Mouse (Mus musculus) neural tube, embryonic 12.5 days (tissue): ENCODE measurements around the gene Faah. TPM values are rescaled to one million over a fixed set of nuclear protein-coding genes. Genes with fewer than 3 reads are reported as not detected.
A peak's percentile ranks its signal among the peaks of the same experiment; 100 is the strongest.

Experiments
- ATAC-seq: fragments of 200-750 bp; cut with Nextera tagmentation; 2 replicates; pipeline ENCODE4 v1.8.0; 2017; ENCODE audit warnings: low read depth, mild to moderate bottlenecking, moderate TSS enrichment, moderate library complexity; ENCODE audit not compliant: low FRiP score
- H3K27ac ChIP-seq: fragments of 300-500 bp; sonication (generic); 2 replicates; pipeline ENCODE4 v1.5.1; 2016
- H3K27me3 ChIP-seq: fragments of 300-500 bp; sonication (generic); replicated peaks from 2 replicates; pipeline ENCODE4 v1.6.1; 2016; ENCODE audit warnings: mild to moderate bottlenecking
- H3K36me3 ChIP-seq: fragments of 300-500 bp; sonication (generic); 2 replicates; pipeline ENCODE4 v1.6.1; 2016; ENCODE audit warnings: mild to moderate bottlenecking
- H3K4me1 ChIP-seq: fragments of 300-500 bp; sonication (generic); 2 replicates; pipeline ENCODE4 v1.6.1; 2016
- H3K4me2 ChIP-seq: fragments of 300-500 bp; sonication (generic); replicated peaks from 2 replicates; pipeline ENCODE4 v1.6.1; 2016; ENCODE audit warnings: mild to moderate bottlenecking
- H3K4me3 ChIP-seq: fragments of 300-500 bp; sonication (generic); 2 replicates; pipeline ENCODE4 v1.5.1; 2016
- H3K9ac ChIP-seq: fragments of 300-500 bp; sonication (generic); 2 replicates; pipeline ENCODE4 v1.6.1; 2016; ENCODE audit warnings: mild to moderate bottlenecking
- H3K9me3 ChIP-seq: fragments of 300-500 bp; sonication (generic); 2 replicates; pipeline ENCODE4 v1.6.1; 2016; ENCODE audit warnings: mild to moderate bottlenecking
- WGBS: fragments of 180-500 bp; shearing (Covaris S2); methylation state at CpG from one replicate; pipeline ENCODE4 v1.1.7; 2016; 5-methylcytosine and 5-hydroxymethylcytosine counted together
- polyA plus RNA-seq: library from polyadenylated mRNA; unstranded; fragments of >200 nt; fragmentation: Nextera tagmentation; extraction: Ambion mirVana; gene quantifications from 2 replicates; pipeline ENCODE4 v1.2.1, GENCODE M21; 2016

The Faah gene
- polyA plus RNA-seq, 1 experiment from 2014 or later = 5.8 TPM

- H3K4me3 ChIP-seq = no peak overlapping the region
- ATAC-seq = no peak
- 93% methylated on average over 2 of the region's 2 CpGs for WGBS
- no peak overlapping the region for H3K4me2 ChIP-seq
- peaks cover 24% of the 10 kb centered on the region; the same call in 1 of the 2 replicates for H3K36me3 ChIP-seq
- H3K9ac ChIP-seq = no peak overlapping the region
- H3K9me3 ChIP-seq = no peaks in the 10 kb centered on the region
- no peaks in the 10 kb centered on the region for H3K4me1 ChIP-seq
- H3K27ac ChIP-seq = no peak overlapping the region
- H3K27me3 ChIP-seq = no peaks in the 10 kb centered on the region
Measured at GRCm38 (mm10) chr4:116040466-116040865, 22.7 kb upstream of the Faah start.

GRCm38 (mm10) chr4:116033374-116033773 lies 15.6 kb upstream of the Faah start:
- WGBS = 97% methylated on average over 5 of the region's 5 CpGs
- no peaks in the 10 kb centered on the region for H3K4me1 ChIP-seq

GRCm38 (mm10) chr4:116032906-116033305 lies 15.2 kb upstream of the Faah start:
- Histone ChIP-seq H3K9ac (no peak overlapping the region), H3K4me3 (no peak overlapping the region), H3K27ac (no peak overlapping the region), H3K27me3 (no peaks in the 10 kb centered on the region), H3K4me2 (no peak overlapping the region), H3K4me1 (no peaks in the 10 kb centered on the region), H3K36me3 (peaks cover 31% of the 10 kb centered on the region), H3K9me3 (no peaks in the 10 kb centered on the region)
- 90% methylated on average over 9 of the region's 9 CpGs for WGBS
- ATAC-seq = no peak

More at GRCm38 (mm10) chr4:116033374-116033773, 15.6 kb upstream of the Faah start:
- no peak for ATAC-seq
- Histone ChIP-seq H3K27ac (no peak overlapping the region), H3K36me3 (peaks cover 31% of the 10 kb centered on the region), H3K27me3 (no peaks in the 10 kb centered on the region), H3K9ac (no peak overlapping the region), H3K9me3 (no peaks in the 10 kb centered on the region), H3K4me3 (no peak overlapping the region), H3K4me2 (no peak overlapping the region)

GRCm38 (mm10) chr4:116017300-116017901 lies 325 bp downstream of the Faah start:
- Histone ChIP-seq H3K9ac (peak overlapping the region; percentile 63), H3K9me3 (no peaks in the 10 kb centered on the region), H3K27ac (no peak overlapping the region), H3K27me3 (peaks cover 56% of the 10 kb centered on the region), H3K4me1 (0 out of 2 replicates have a peak, but pooled peaks cover 2% of the 10 kb centered on the region), H3K4me2 (peak overlapping the region; percentile 96), H3K4me3 (peak overlapping the region; percentile 66), H3K36me3 (no peaks in the 10 kb centered on the region)
- under 1% methylated on average over 60 of the region's 60 CpGs for WGBS
- peak; percentile 89 for ATAC-seq

- Histone ChIP-seq H3K4me3 (peak overlapping the region; percentile 66), H3K4me2 (peak overlapping the region; percentile 96), H3K9me3 (no peaks in the 10 kb centered on the region), H3K27me3 (peaks cover 56% of the 10 kb centered on the region), H3K27ac (no peak overlapping the region), H3K4me1 (0 out of 2 replicates have a peak, but pooled peaks cover 2% of the 10 kb centered on the region), H3K9ac (peak overlapping the region; percentile 63), H3K36me3 (no peaks in the 10 kb centered on the region)
- no peak for ATAC-seq
- 8% methylated on average over 16 of the region's 16 CpGs for WGBS
Measured at GRCm38 (mm10) chr4:116016862-116017299, 845 bp downstream of the Faah start.

- ATAC-seq = no peak
- no peak overlapping the region for H3K9ac ChIP-seq
Measured at GRCm38 (mm10) chr4:116016396-116016795, 1.3 kb downstream of the Faah start.

GRCm38 (mm10) chr4:116015996-116016395 lies 1.7 kb downstream of the Faah start:
- H3K27me3 ChIP-seq = peaks cover 56% of the 10 kb centered on the region
- H3K9ac ChIP-seq = no peak overlapping the region
- H3K4me1 ChIP-seq = 0 out of 2 replicates have a peak, but pooled peaks cover 2% of the 10 kb centered on the region
- no peaks in the 10 kb centered on the region for H3K36me3 ChIP-seq
- no peaks in the 10 kb centered on the region for H3K9me3 ChIP-seq
- no peak overlapping the region for H3K27ac ChIP-seq
- 67% methylated on average over 8 of the region's 8 CpGs for WGBS
- ATAC-seq = no peak
- H3K4me3 ChIP-seq = no peak overlapping the region
- no peak overlapping the region for H3K4me2 ChIP-seq

More at GRCm38 (mm10) chr4:116016396-116016795, 1.3 kb downstream of the Faah start:
- Histone ChIP-seq H3K9me3 (no peaks in the 10 kb centered on the region), H3K27me3 (peaks cover 56% of the 10 kb centered on the region), H3K27ac (no peak overlapping the region), H3K4me2 (peak overlapping the region; percentile 96), H3K36me3 (no peaks in the 10 kb centered on the region), H3K4me3 (no peak overlapping the region), H3K4me1 (0 out of 2 replicates have a peak, but pooled peaks cover 2% of the 10 kb centered on the region)
- WGBS = 36% methylated on average over 3 of the region's 3 CpGs

GRCm38 (mm10) chr4:116015502-116015901 lies 2.2 kb downstream of the Faah start:
- Histone ChIP-seq H3K27ac (no peak overlapping the region), H3K4me2 (no peak overlapping the region), H3K4me1 (0 out of 2 replicates have a peak, but pooled peaks cover 2% of the 10 kb centered on the region), H3K27me3 (peaks cover 56% of the 10 kb centered on the region), H3K9ac (no peak overlapping the region), H3K4me3 (no peak overlapping the region), H3K9me3 (no peaks in the 10 kb centered on the region), H3K36me3 (no peaks in the 10 kb centered on the region)
- WGBS = 87% methylated on average over 5 of the region's 5 CpGs
- no peak for ATAC-seq

- no peak overlapping the region for H3K4me3 ChIP-seq
- no peak overlapping the region for H3K27ac ChIP-seq
- H3K27me3 ChIP-seq = peaks cover 12% of the 10 kb centered on the region
- H3K9me3 ChIP-seq = no peaks in the 10 kb centered on the region
- no peak overlapping the region for H3K9ac ChIP-seq
- H3K4me2 ChIP-seq = no peak overlapping the region
- no peak for ATAC-seq
- 81% methylated on average over 8 of the region's 8 CpGs for WGBS
- no peaks in the 10 kb centered on the region for H3K36me3 ChIP-seq
- H3K4me1 ChIP-seq = no peaks in the 10 kb centered on the region
Measured at GRCm38 (mm10) chr4:116010186-116010585, 7.5 kb downstream of the Faah start.

- ATAC-seq = no peak
- Histone ChIP-seq H3K9me3 (no peaks in the 10 kb centered on the region), H3K4me2 (no peak overlapping the region), H3K36me3 (no peaks in the 10 kb centered on the region), H3K4me1 (no peaks in the 10 kb centered on the region), H3K4me3 (no peak overlapping the region), H3K9ac (no peak overlapping the region), H3K27me3 (peaks cover 8% of the 10 kb centered on the region; the same call in 1 of the 2 replicates), H3K27ac (no peak overlapping the region)
- WGBS = 72% methylated on average over 4 of the region's 4 CpGs
Measured at GRCm38 (mm10) chr4:116001206-116001605, 16.5 kb downstream of the Faah start.

GRCm38 (mm10) chr4:116000671-116001070 lies 17.1 kb downstream of the Faah start:
- no peak for ATAC-seq
- Histone ChIP-seq H3K36me3 (no peaks in the 10 kb centered on the region), H3K4me3 (no peak overlapping the region), H3K9ac (no peak overlapping the region), H3K4me1 (no peaks in the 10 kb centered on the region), H3K27ac (no peak overlapping the region), H3K27me3 (peaks cover 8% of the 10 kb centered on the region; the same call in 1 of the 2 replicates), H3K4me2 (no peak overlapping the region), H3K9me3 (no peaks in the 10 kb centered on the region)
- WGBS = 61% methylated on average over 6 of the region's 6 CpGs

GRCm38 (mm10) chr4:115996729-115997128 lies 21.0 kb downstream of the Faah start:
- H3K36me3 ChIP-seq = no peaks in the 10 kb centered on the region
- WGBS = 83% methylated on average over 4 of the region's 4 CpGs
- ATAC-seq = no peak
- no peaks in the 10 kb centered on the region; the same call in 1 of the 2 replicates for H3K4me1 ChIP-seq
- H3K27me3 ChIP-seq = peaks cover 8% of the 10 kb centered on the region; the same call in 1 of the 2 replicates
- H3K4me3 ChIP-seq = no peak overlapping the region
- no peaks in the 10 kb centered on the region for H3K9me3 ChIP-seq
- no peak overlapping the region for H3K9ac ChIP-seq
- H3K27ac ChIP-seq = no peak overlapping the region
- no peak overlapping the region for H3K4me2 ChIP-seq

GRCm38 (mm10) chr4:115995376-115995730 lies 22.4 kb downstream of the Faah start:
- 0 out of 2 replicates have a peak, but pooled peaks cover 5% of the 10 kb centered on the region for H3K9me3 ChIP-seq
- H3K36me3 ChIP-seq = no peaks in the 10 kb centered on the region
- WGBS = 55% methylated on average over 2 of the region's 2 CpGs
- no peak overlapping the region for H3K4me3 ChIP-seq
- H3K4me2 ChIP-seq = no peak overlapping the region
- H3K27me3 ChIP-seq = peaks cover 6% of the 10 kb centered on the region; the same call in 1 of the 2 replicates
- H3K27ac ChIP-seq = no peak overlapping the region
- H3K9ac ChIP-seq = no peak overlapping the region
- no peaks in the 10 kb centered on the region; the same call in 1 of the 2 replicates for H3K4me1 ChIP-seq
- peak; percentile 67; the same call in 1 of the 2 replicates for ATAC-seq
